18 mouse cellular contexts compared by ENCODE assay signal in the genomic region with DNA sequence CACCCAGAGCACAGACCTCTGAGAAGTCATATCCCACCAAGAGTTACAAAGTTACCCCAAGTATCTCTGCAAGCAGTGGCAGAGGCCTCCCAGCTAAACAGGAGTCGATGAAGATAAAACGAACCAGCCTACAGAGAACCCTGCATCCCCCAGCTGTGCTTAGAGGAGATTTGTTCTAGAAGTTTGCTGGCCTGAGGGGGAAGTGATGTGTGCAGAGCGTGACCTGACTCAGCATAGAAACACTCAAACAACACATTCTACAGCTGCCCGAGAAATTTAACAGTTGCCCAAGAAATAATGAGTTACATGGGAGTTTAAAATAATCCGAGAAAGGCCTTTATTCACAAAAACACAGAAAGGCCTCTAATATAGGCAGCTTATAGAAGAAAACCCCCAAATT. TPM values are rescaled to one million over a fixed set of nuclear protein-coding genes. Genes with fewer than 3 reads are reported as not detected.
DNase-seq lines count a peak whose midpoint lies in the region; ATAC-seq and TF ChIP-seq lines count a peak whose summit lies in the region.
"Had no signal": no experiment of that assay in that cellular context is flagged by ENCODE, and none has a peak within 500 bp of the region (broad histone marks: within the 10 kb centered on the region; RNA-seq: fewer than 3 reads in every experiment).

No protein-coding gene starts in this region.

- no peaks in the 10 kb centered on the region for H3K9me3 ChIP-seq in heart, embryonic 15.5 days (replicated peaks)
- no peaks in the 10 kb centered on the region for H3K9me3 ChIP-seq in G1E (replicated peaks)
- no peaks in the 10 kb centered on the region for H3K9me3 ChIP-seq in liver, embryonic 13.5 days (replicated peaks)
- H3K9me3 ChIP-seq in midbrain, postnatal 0 days (ENCODE audit: low read length): no peaks in the 10 kb centered on the region
- H3K9me3 ChIP-seq: embryonic facial prominence, embryonic 10.5 days; megakaryocyte, embryonic 14.5 days; neural tube, embryonic 12.5 days had no signal

- intact Hi-C loops in heart, postnatal 36 days (cut with DNase I): no loop called here

- no peak overlapping the region for H3K9ac ChIP-seq in heart, embryonic 15.5 days
- peak overlapping the region; percentile 75 for H3K9ac ChIP-seq in liver, embryonic 13.5 days
- H3K9ac ChIP-seq in midbrain, postnatal 0 days (replicated peaks; ENCODE audit: low read length, poor library complexity, severe bottlenecking): no peak overlapping the region
- H3K9ac ChIP-seq: neural tube, embryonic 12.5 days had no signal

- no peak for TF ChIP-seq CTCF in G1E (IDR thresholded peaks at IDR 0.05; ENCODE audit: low read depth, low read length)
- TF ChIP-seq CTCF in midbrain, postnatal 0 days (IDR thresholded peaks at IDR 0.05): no peak
- no peak for TF ChIP-seq CTCF in thymus, adult 2 months (IDR thresholded peaks at IDR 0.05; ENCODE audit: borderline replicate concordance, control insufficient read depth, extremely low read depth, insufficient read depth, low read length, poor library complexity)

- no peaks in the 10 kb centered on the region for H3K27me3 ChIP-seq in heart, embryonic 15.5 days
- H3K27me3 ChIP-seq in G1E (ENCODE audit: insufficient read depth, low read length): no peaks in the 10 kb centered on the region
- no peaks in the 10 kb centered on the region for H3K27me3 ChIP-seq in liver, embryonic 13.5 days
- no peaks in the 10 kb centered on the region for H3K27me3 ChIP-seq in midbrain, postnatal 0 days (ENCODE audit: insufficient read depth, low read length)
- H3K27me3 ChIP-seq in thymus, adult 2 months (ENCODE audit: control insufficient read depth, insufficient read depth, low read length): no peaks in the 10 kb centered on the region
- H3K27me3 ChIP-seq: neural tube, embryonic 12.5 days had no signal

- 42% methylated on average over 5 of the region's 5 CpGs for WGBS in heart, embryonic 15.5 days
- 31% methylated on average over 5 of the region's 5 CpGs for WGBS in liver, embryonic 13.5 days (ENCODE audit: insufficient replicate concordance)
- whole genome bisulfite sequencing in midbrain, postnatal 0 days: 73% methylated on average over 5 of the region's 5 CpGs
- 53% methylated on average over 5 of the region's 5 CpGs for WGBS in thymus, adult 2 months

- no peak for TF ChIP-seq POLR2A in thymus, adult 2 months (IDR thresholded peaks at IDR 0.05; ENCODE audit: control insufficient read depth, extremely low read depth, insufficient read depth, low read length, poor library complexity)

- peaks cover 6% of the 10 kb centered on the region; the same call in 1 of the 2 replicates for H3K36me3 ChIP-seq in heart, embryonic 15.5 days
- H3K36me3 ChIP-seq in G1E (replicated peaks): peaks cover 29% of the 10 kb centered on the region
- no peaks in the 10 kb centered on the region for H3K36me3 ChIP-seq in liver, embryonic 13.5 days
- no peaks in the 10 kb centered on the region for H3K36me3 ChIP-seq in midbrain, postnatal 0 days (ENCODE audit: insufficient read depth, low read length)
- no peaks in the 10 kb centered on the region for H3K36me3 ChIP-seq in thymus, adult 2 months (ENCODE audit: control insufficient read depth, insufficient read depth, low read length)
- H3K36me3 ChIP-seq: embryonic facial prominence, embryonic 10.5 days; neural tube, embryonic 12.5 days had no signal

- ATAC-seq in heart, embryonic 15.5 days (replicated peaks; ENCODE audit: insufficient number of reproducible peaks, insufficient read depth, low FRiP score, low read depth): no peak
- peak; percentile 42 for ATAC-seq in G1E (ENCODE audit: extremely low read depth, insufficient number of reproducible peaks, low FRiP score, poor library complexity, severe bottlenecking)
- peak; percentile 63 for ATAC-seq in liver, embryonic 13.5 days (ENCODE audit: low read depth)
- no peak for ATAC-seq in midbrain, postnatal 0 days (ENCODE audit: low FRiP score)

- no peak for DNase-seq in heart, postnatal 36 days
- peak; percentile 45 for DNase-seq in G1E (ENCODE audit: low spot score)
- peak; percentile 37 for DNase-seq in Muller cell, postnatal 12 days (ENCODE audit: inconsistent ontology term)
- peak; percentile 71 for DNase-seq in liver, embryonic 13.5 days
- no peak for DNase-seq in midbrain, postnatal 0 days (ENCODE audit: low spot score)
- DNase-seq in thymus, adult 2 months: no peak
- DNase-seq: cerebellum, adult 11-12 months; cerebellum, postnatal 36 days; kidney, adult 2 months; kidney, postnatal 36 days; left cerebral cortex, postnatal 4 days; lung, adult 2 months had no signal

- H3K27ac ChIP-seq in heart, embryonic 15.5 days: peak overlapping the region; percentile 97
- peak overlapping the region; percentile 97 for H3K27ac ChIP-seq in liver, embryonic 13.5 days
- no peak overlapping the region for H3K27ac ChIP-seq in midbrain, postnatal 0 days (ENCODE audit: low read depth, low read length)
- H3K27ac ChIP-seq in thymus, adult 2 months (ENCODE audit: control insufficient read depth, insufficient read depth, low read length): no peak overlapping the region
- H3K27ac ChIP-seq: embryonic facial prominence, embryonic 10.5 days; neural tube, embryonic 12.5 days had no signal

- no peak overlapping the region for H3K4me3 ChIP-seq in heart, embryonic 15.5 days
- H3K4me3 ChIP-seq in G1E (ENCODE audit: low read depth, low read length): peak overlapping the region; percentile 8; the same call in 1 of the 2 replicates
- 0 out of 2 replicates have a peak overlapping the region, but pooled peaks have one; percentile 63 for H3K4me3 ChIP-seq in liver, embryonic 13.5 days (replicated peaks)
- H3K4me3 ChIP-seq in midbrain, postnatal 0 days (ENCODE audit: low read depth, low read length): no peak overlapping the region
- H3K4me3 ChIP-seq in thymus, adult 2 months (ENCODE audit: control insufficient read depth, insufficient read depth, low read length): no peak overlapping the region
- H3K4me3 ChIP-seq: embryonic facial prominence, embryonic 10.5 days; megakaryocyte, embryonic 14.5 days; neural tube, embryonic 12.5 days had no signal

- H3K4me2 ChIP-seq in heart, embryonic 15.5 days: 0 out of 2 replicates have a peak overlapping the region, but pooled peaks have one; percentile 11
- peak overlapping the region; percentile 77 for H3K4me2 ChIP-seq in liver, embryonic 13.5 days
- no peak overlapping the region for H3K4me2 ChIP-seq in midbrain, postnatal 0 days (ENCODE audit: low read depth, low read length, poor library complexity, severe bottlenecking)
- H3K4me2 ChIP-seq: neural tube, embryonic 12.5 days had no signal

- H3K4me1 ChIP-seq in heart, embryonic 15.5 days (replicated peaks): peaks cover 88% of the 10 kb centered on the region
- H3K4me1 ChIP-seq in G1E (ENCODE audit: insufficient read depth, low read depth, low read length): peaks cover 91% of the 10 kb centered on the region
- H3K4me1 ChIP-seq in liver, embryonic 13.5 days (replicated peaks): peaks cover 93% of the 10 kb centered on the region
- no peaks in the 10 kb centered on the region for H3K4me1 ChIP-seq in midbrain, postnatal 0 days (ENCODE audit: insufficient read depth, low read length)
- peaks cover 12% of the 10 kb centered on the region for H3K4me1 ChIP-seq in thymus, adult 2 months (replicated peaks; ENCODE audit: control insufficient read depth, insufficient read depth, low read length)

RNA-seq across cellular contexts. Expression of a gene that starts 39.1 kb away (rescaled TPM):
- polyA plus RNA-seq in heart, embryonic 15.5 days (2015; fragmentation: Nextera tagmentation; extraction: Ambion mirVana): 41.0 and 47.7 TPM in 2 replicates
- 100 to 1,000 TPM; 323 to 334 TPM for total RNA-seq in heart, postnatal 36 days (2021)
- total RNA-seq in G1E (2014; fragmentation: Nextera tagmentation) (not detected in 2 replicates), G1E (2017) (0.05 TPM in 1 of 2 replicates, not detected in the other)
- polyA plus RNA-seq in G1E (2012): not detected in 2 replicates
- polyA plus RNA-seq in liver, embryonic 13.5 days (2015; fragmentation: Nextera tagmentation; extraction: Ambion mirVana): 0.16 and 0.21 TPM in 2 replicates
- 2.3 and 3.5 TPM in 2 replicates for total RNA-seq in midbrain, postnatal 0 days (2014; rRNA removed)
- 1.5 and 2.2 TPM in 2 replicates for polyA plus RNA-seq in midbrain, postnatal 0 days (2015; fragmentation: Nextera tagmentation; extraction: Ambion mirVana)
- polyA plus RNA-seq in thymus, adult 2 months (2012; rRNA removed): 3.3 and 14.7 TPM in 2 replicates
- total RNA-seq: CH12.LX; granulocyte monocyte progenitor cell, adult 5-6 weeks had no signal

Comparison
In these comparisons a context has a peak if more than half of its experiments do, and no peak if none do; other contexts are left out.
1. ATAC-seq: peak in G1E (single experiment) and liver, embryonic 13.5 days (single experiment); none in heart, embryonic 15.5 days (single experiment) and midbrain, postnatal 0 days (single experiment).
2. H3K27ac ChIP-seq: peak in heart, embryonic 15.5 days (single experiment) and liver, embryonic 13.5 days (single experiment); none in midbrain, postnatal 0 days (single experiment) and thymus, adult 2 months (single experiment).
3. H3K4me3 ChIP-seq: peak in G1E (single experiment) and liver, embryonic 13.5 days (single experiment); none in heart, embryonic 15.5 days (single experiment), midbrain, postnatal 0 days (single experiment) and thymus, adult 2 months (single experiment).
4. DNase-seq: peak in G1E (single experiment), Muller cell, postnatal 12 days (single experiment) and liver, embryonic 13.5 days (single experiment); none in heart, postnatal 36 days (0 of 2), midbrain, postnatal 0 days (single experiment) and thymus, adult 2 months (single experiment).